Mouse (Mus musculus) hindlimb bud, embryonic 11.5 days (tissue): ENCODE results near the gene Nhp2.
"Not testable (repeated sequence)": the region's sequence is repeated elsewhere in the genome, so short reads cannot be mapped to it uniquely, and the experiment has no call there.

Source experiments
- DNase-seq: peaks from one replicate; pipeline ENCODE4 v3.0.0-alpha.2; 2012; ENCODE audit warnings: low read depth, low spot score; ENCODE audit errors: extremely low spot score

The Nhp2 gene

DNA sequence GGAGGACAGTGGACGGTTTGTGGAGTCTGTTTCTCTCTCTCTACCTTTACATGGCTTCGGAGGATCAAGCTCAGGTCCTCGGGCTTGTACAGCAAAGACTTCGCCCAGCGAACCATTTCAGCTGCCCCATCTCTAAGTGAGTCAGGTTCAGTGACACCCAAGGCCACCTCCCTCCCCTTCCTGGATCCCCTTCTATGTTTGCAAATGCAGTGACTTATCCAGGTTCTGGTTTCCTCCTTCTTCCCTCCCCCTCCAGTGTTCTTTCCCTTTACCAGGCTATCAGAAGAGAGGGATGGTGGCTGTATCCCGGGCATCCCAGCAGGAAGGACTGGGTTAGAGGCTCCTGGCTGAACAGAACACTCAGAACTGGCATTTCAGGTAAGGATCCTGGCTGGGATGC, 34.2 kb downstream of the Nhp2 start:
- no peak for DNase-seq

DNA sequence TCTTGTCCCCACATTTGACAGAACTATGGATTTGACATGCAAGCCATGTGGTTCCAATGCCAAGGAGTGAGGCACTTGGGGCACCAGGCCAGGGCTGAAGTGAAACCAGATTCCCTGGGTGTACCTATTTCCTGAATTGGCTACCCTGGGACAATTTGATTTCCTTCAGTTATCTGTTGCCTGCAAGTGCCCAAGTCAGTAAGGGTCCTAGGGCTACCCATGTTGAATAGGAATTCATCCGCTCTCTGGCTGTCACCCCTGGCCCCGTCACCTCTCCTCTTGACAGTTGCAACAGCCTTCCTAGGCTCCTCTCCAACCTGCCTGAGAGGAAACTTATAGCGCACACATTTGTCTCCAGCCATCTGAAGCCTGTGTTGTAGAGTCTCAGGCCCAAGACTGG, 35.4 kb downstream of the Nhp2 start:
- no peak for DNase-seq

GRCm38 (mm10) chr11:51656798-51657521, 37.4 kb downstream of the Nhp2 start:
- no peak for DNase-seq

DNA sequence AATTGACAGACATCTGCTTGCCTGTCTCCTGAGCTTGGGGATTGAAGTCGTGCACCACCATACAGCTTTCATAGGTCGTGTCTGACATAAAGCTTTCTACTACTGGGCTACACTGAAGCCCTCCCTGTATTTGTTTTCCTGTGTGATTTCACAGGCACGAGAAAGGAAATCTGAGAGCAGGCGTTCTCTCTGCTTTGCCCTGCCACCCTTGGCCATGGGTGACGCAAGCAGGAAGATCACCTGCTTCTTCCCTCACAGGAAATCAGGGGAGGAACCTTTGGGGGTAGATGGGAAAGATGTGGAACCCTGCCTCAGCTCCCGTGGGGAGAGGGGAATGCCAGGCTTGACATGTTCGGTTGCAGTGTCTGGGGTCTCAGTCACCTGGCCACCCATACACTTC, 38.8 kb downstream of the Nhp2 start:
- DNase-seq = no peak

DNA sequence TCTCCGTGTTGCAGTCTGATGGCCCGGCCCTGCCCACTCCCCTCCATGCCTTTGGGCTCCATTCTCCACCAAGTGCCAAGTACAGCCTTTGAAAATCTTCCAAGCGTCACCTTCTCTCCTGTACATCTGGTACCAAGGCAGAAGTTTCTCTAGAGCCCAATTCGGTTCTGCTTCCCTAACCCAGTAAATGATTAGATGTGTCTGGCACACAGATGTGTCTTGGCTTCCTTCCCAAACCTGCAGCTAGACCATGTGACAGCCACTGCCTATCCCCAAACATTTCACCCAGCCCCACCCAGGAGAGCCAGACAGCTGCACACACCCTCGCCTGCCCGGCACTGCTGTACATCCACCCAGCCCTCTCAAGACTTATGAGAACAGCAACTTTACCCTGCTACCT, 39.2 kb downstream of the Nhp2 start:
- DNase-seq = no peak

DNA sequence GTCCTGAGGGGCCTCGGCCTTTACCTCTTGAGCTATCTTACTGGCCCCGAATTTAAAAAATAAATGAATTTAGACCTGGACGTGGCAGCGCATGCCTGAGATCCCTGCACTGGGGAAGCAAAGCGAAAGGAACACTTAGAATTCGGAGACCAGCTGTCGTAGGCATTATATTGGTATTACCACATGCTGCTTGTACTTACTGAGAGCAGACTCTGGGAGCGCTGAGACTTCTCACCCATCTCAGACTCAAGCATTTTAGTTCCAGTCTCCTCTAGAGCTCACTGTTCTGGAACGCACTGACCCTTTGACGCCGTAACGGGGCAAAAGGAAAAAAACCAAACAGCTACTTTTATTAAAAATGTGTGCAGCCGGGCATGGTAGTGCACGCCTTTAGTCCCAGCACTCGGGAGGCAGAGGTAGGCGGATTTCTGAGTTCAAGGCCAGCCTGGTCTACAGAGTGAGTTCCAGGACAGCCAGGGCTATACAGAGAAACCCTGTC, 42.4 kb downstream of the Nhp2 start:
- no peak for DNase-seq

- no peak for DNase-seq
Measured at GRCm38 (mm10) chr11:51662632-51663031, 43.1 kb downstream of the Nhp2 start.

DNA sequence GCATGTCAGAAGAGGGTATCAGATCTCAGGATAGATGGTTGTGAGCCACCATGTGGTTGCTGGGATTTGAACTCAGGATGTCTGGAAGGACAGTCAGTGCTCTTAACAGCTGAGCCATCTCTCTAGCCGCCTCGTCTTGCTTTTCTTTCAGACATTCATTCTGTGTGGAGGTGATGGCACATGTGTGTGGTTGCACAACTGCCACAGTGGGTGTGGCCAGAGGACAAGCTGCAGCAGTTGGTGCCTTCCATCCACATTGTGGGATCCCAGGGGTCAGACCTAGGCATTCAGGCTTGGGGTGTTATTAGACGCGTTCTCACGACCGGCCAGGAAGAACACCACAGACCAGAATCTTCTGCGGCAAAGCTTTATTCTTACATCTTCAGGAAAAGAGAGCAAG, 45.2 kb downstream of the Nhp2 start:
- not testable (repeated sequence) for DNase-seq

- no peak for DNase-seq
Measured at GRCm38 (mm10) chr11:51670846-51671245, 51.3 kb downstream of the Nhp2 start.

DNA sequence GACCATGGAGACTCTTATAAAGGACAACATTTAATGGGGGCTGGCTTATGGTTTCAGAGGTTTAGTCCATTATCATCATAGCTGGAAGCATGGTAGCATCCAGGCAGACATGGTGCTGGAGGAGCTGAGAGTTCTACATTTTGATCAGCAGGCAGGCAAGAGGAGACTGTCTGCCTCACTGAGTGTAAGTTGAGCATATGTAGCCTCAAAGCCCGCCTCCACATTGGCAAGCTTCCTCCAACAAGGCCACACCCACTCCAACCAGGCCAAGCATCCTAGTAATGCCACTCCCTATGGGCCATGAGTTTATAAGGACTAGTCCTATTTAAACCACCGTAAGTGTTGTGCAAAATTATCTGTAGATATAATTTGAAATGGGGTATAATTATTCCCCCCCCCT, 51.8 kb downstream of the Nhp2 start:
- DNase-seq = no peak

DNA sequence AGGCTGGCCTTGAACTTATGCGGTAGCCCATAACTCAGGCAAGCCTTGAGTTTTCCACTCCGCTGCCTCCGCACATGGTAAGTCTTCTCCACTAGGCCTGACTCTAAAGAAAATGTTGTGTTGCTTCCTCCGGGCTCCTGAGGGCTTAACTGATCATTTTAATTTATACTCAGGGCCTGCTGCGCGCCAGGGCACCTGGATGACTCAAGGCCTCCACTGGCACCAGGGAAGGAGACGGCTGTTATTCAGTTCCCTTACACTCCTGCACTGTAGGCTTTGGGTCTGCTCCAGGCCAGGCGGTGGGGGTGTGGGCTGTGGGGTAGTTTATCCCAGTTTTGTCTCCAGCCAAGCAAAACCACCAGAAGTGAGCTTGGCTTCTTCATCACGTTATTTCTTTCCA, 53.8 kb downstream of the Nhp2 start:
- DNase-seq = no peak
